Mouse (Mus musculus) olfactory bulb, adult 2 months (tissue): ENCODE measurements around the gene Agxt. TPM values are rescaled to one million over a fixed set of nuclear protein-coding genes. Genes with fewer than 3 reads are reported as not detected.

ENCODE experiments used
- H3K27ac ChIP-seq: fragments of 200-500 bp; 2 replicates; pipeline ENCODE4 v1.5.1; 2012; ENCODE audit warnings: low read depth, low read length; ENCODE audit not compliant: insufficient read depth
- H3K4me1 ChIP-seq: fragments of 200-500 bp; 2 replicates; pipeline ENCODE4 v1.6.1; 2012; ENCODE audit warnings: low read length; ENCODE audit not compliant: control insufficient read depth, insufficient read depth
- H3K4me3 ChIP-seq: fragments of 200-500 bp; 2 replicates; pipeline ENCODE4 v1.5.1; 2012; ENCODE audit warnings: mild to moderate bottlenecking, low read depth, low read length, moderate library complexity; ENCODE audit not compliant: insufficient read depth
- CTCF ChIP-seq: fragments of 200-500 bp; IDR thresholded peaks from 2 replicates; pipeline ENCODE4 v1.5.1; 2012; ENCODE audit warnings: low read depth, mild to moderate bottlenecking, low read length, moderate library complexity; ENCODE audit not compliant: insufficient read depth
- POLR2A ChIP-seq: fragments of 200-500 bp; IDR thresholded peaks from 2 replicates; pipeline ENCODE4 v1.6.1; 2012; ENCODE audit warnings: mild to moderate bottlenecking, low read depth, low read length, moderate library complexity; ENCODE audit not compliant: insufficient read depth
- WGBS: fragments of 180-500 bp; shearing (Covaris S2); methylation state at CpG from one replicate; pipeline ENCODE4 v1.1.7; 2018; 5-methylcytosine and 5-hydroxymethylcytosine counted together
- polyA plus RNA-seq: library from polyadenylated mRNA; stranded (reverse); fragments of >200 nt; gene quantifications from 2 replicates; pipeline ENCODE4 v1.2.4, GENCODE M21; 2012; ENCODE audit warnings: low replicate concordance; ENCODE audit not compliant: missing spikeins, insufficient read depth, insufficient read length

Gene Agxt
- polyA plus RNA-seq, 1 experiment = not detected

DNA sequence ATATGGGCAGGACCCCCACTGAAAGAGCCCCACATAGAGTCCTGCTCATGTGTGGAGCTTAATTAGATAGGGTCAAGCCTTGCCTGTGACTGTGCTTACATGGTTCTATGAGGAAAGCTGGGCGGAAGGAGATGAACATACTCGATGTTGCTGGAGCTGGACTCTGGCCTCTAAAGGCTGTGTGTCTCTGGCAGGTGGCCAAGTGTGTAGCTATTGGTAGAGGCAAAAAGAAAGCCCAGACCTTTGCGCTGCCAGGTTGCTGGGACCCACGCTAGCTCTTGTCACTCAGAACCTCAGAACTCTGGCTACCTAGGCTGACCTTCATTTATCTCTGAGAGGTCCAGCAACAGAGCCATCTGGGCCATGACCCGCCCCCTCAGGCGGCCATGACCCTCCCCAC is 3.5 kb downstream of the Agxt start:
- 70% methylated on average over 6 of the region's 6 CpGs for WGBS
- H3K27ac ChIP-seq = no peak overlapping the region
- TF ChIP-seq CTCF (no peak), POLR2A (no peak)
- H3K4me1 ChIP-seq = 0 out of 2 replicates have a peak, but pooled peaks cover 7% of the 10 kb centered on the region
- H3K4me3 ChIP-seq = no peak overlapping the region

GRCm38 (mm10) chr1:93139713-93140112 is 4.7 kb downstream of the Agxt start:
- Histone ChIP-seq H3K27ac (no peak overlapping the region), H3K4me3 (no peak overlapping the region), H3K4me1 (0 out of 2 replicates have a peak, but pooled peaks cover 7% of the 10 kb centered on the region)
- TF ChIP-seq POLR2A (no peak), CTCF (no peak)
- WGBS = 66% methylated on average over 7 of the region's 7 CpGs

GRCm38 (mm10) chr1:93142871-93143270 is 7.8 kb downstream of the Agxt start:
- 0 out of 2 replicates have a peak, but pooled peaks cover 7% of the 10 kb centered on the region for H3K4me1 ChIP-seq
- no peak overlapping the region for H3K4me3 ChIP-seq
- H3K27ac ChIP-seq = no peak overlapping the region
- WGBS = 93% methylated on average over 1 of the region's 1 CpGs
- no peak for TF ChIP-seq CTCF
- no peak for TF ChIP-seq POLR2A

DNA sequence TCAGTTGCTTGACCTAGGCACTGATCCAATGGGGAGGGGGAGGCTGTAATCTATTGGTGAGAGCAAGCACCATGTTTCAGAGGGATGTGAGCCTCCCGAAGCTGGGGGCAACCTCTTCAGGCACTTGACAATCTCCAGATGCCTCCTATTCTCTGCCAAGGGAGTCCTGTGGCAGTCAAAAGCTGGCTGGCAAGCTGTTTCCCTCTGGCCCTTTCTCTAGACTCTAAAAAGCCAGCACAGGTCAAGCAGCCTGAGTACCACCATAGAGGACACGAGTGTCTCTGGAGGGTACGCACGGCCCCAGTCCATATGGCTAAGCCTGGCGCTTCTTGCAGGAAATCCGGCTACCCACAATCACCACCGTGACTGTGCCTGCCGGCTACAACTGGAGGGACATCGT is 9.1 kb downstream of the Agxt start:
- Histone ChIP-seq H3K4me1 (0 out of 2 replicates have a peak, but pooled peaks cover 3% of the 10 kb centered on the region), H3K4me3 (no peak overlapping the region), H3K27ac (no peak overlapping the region)
- TF ChIP-seq POLR2A (no peak), CTCF (no peak)
- WGBS = 87% methylated on average over 9 of the region's 9 CpGs

- Histone ChIP-seq H3K4me3 (no peak overlapping the region), H3K4me1 (no peaks in the 10 kb centered on the region), H3K27ac (no peak overlapping the region)
- no peak for TF ChIP-seq POLR2A
- TF ChIP-seq CTCF = no peak
- WGBS = 71% methylated on average over 2 of the region's 2 CpGs
Measured at GRCm38 (mm10) chr1:93150907-93151661, 16.0 kb downstream of the Agxt start.

- WGBS = 80% methylated on average over 4 of the region's 4 CpGs
Measured at GRCm38 (mm10) chr1:93157566-93157965, 22.5 kb downstream of the Agxt start.

DNA sequence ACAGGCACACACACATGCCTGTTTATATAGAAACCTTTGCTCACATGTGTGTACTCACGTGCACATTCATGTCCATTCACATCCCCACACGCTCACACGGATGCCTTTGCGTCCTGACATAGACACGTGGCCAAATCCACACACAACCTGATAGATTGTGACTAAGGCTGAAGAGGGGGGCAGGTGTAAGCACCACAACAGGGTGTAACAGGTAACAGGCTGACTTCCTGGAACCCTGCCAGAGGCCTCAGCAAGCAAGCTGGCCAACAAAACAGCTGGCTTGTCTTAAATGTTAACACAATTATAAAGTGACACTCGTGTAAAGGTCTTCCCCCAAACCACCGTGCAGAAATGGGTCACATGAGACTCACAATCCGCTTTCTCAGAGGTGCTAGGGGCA is 23.9 kb downstream of the Agxt start:
- H3K27ac ChIP-seq = no peak overlapping the region
- TF ChIP-seq POLR2A (no peak), CTCF (no peak)
- no peaks in the 10 kb centered on the region for H3K4me1 ChIP-seq
- H3K4me3 ChIP-seq = no peak overlapping the region
- WGBS = 86% methylated on average over 8 of the region's 8 CpGs

More at GRCm38 (mm10) chr1:93157566-93157965, 22.5 kb downstream of the Agxt start:
- no peak overlapping the region for H3K27ac ChIP-seq
- H3K4me3 ChIP-seq = no peak overlapping the region
- H3K4me1 ChIP-seq = no peaks in the 10 kb centered on the region
- TF ChIP-seq CTCF (no peak), POLR2A (no peak)

- no peak for TF ChIP-seq POLR2A
- no peak for TF ChIP-seq CTCF
- H3K27ac ChIP-seq = no peak overlapping the region
- no peaks in the 10 kb centered on the region for H3K4me1 ChIP-seq
- 66% methylated on average over 21 of the region's 21 CpGs for WGBS
- no peak overlapping the region for H3K4me3 ChIP-seq
Measured at GRCm38 (mm10) chr1:93159566-93160500, 24.8 kb downstream of the Agxt start.
